ENCODE assay signal across 17 mouse cellular contexts in genomic region chr15:33759496-33759895, GRCm38 (mm10).
DNase-seq lines count a peak whose midpoint lies in the region; ATAC-seq and TF ChIP-seq lines count a peak whose summit lies in the region.
"Had no signal": no experiment of that assay in that cellular context is flagged by ENCODE, and none has a peak within 500 bp of the region (broad histone marks: within the 10 kb centered on the region; RNA-seq: fewer than 3 reads in every experiment).

No protein-coding gene starts in this region.

- H3K4me1 ChIP-seq in limb, embryonic 14.5 days (ENCODE audit: control insufficient read depth, insufficient read depth, low read length): no peaks in the 10 kb centered on the region
- H3K4me1 ChIP-seq in limb, embryonic 10.5 days: no peaks in the 10 kb centered on the region
- H3K4me1 ChIP-seq: forebrain, embryonic 10.5 days; limb, embryonic 12.5 days; lung, embryonic 15.5 days; midbrain, embryonic 13.5 days; neural tube, embryonic 12.5 days had no signal

- H3K4me3 ChIP-seq in limb, embryonic 14.5 days (replicated peaks; ENCODE audit: low read length): no peak overlapping the region
- no peak overlapping the region for H3K4me3 ChIP-seq in limb, embryonic 10.5 days
- no peak overlapping the region for H3K4me3 ChIP-seq in layer of hippocampus, adult 2 months
- H3K4me3 ChIP-seq: forebrain, embryonic 10.5 days; heart, embryonic 13.5 days; limb, embryonic 12.5 days; lung, embryonic 15.5 days; midbrain, embryonic 13.5 days; neural tube, embryonic 12.5 days had no signal

- no peak overlapping the region for H3K27ac ChIP-seq in limb, embryonic 14.5 days (replicated peaks; ENCODE audit: low read depth, low read length)
- no peak overlapping the region for H3K27ac ChIP-seq in limb, embryonic 10.5 days
- H3K27ac ChIP-seq in layer of hippocampus, adult 2 months: no peak overlapping the region
- H3K27ac ChIP-seq: forebrain, embryonic 10.5 days; heart, embryonic 13.5 days; limb, embryonic 12.5 days; lung, embryonic 15.5 days; midbrain, embryonic 13.5 days; neural tube, embryonic 12.5 days had no signal

- TF ChIP-seq POLR2A in limb, embryonic 14.5 days (IDR thresholded peaks at IDR 0.05; ENCODE audit: borderline replicate concordance, extremely low read depth, insufficient read depth, insufficient read length): no peak

- no peak for TF ChIP-seq CTCF in layer of hippocampus, adult 2 months (conservative IDR thresholded peaks at IDR 0.05)

- peak; percentile 28 for DNase-seq in limb, embryonic 14.5 days (ENCODE audit: low spot score)
- DNase-seq in limb, embryonic 10.5 days (ENCODE audit: low spot score): no peak
- peak; percentile 81 for DNase-seq in adipocyte (ENCODE audit: low spot score)
- peak; percentile 2 for DNase-seq in gastrocnemius, postnatal 10 days
- DNase-seq in lung, postnatal 10 days: peak; percentile 2
- no peak for DNase-seq in layer of hippocampus, adult 2 months (ENCODE audit: low spot score in 2 of 2)
- DNase-seq in spleen, postnatal 36 days (ENCODE audit: low spot score in 2 of 2): no peak
- no peak for DNase-seq in layer of hippocampus, adult 18-20 months (ENCODE audit: low spot score in 2 of 2)
- DNase-seq: cerebellum, adult 18-20 months; thymus, adult 18-20 months had no signal

- no peak overlapping the region for H3K9ac ChIP-seq in limb, embryonic 14.5 days (ENCODE audit: low read depth, low read length, severe bottlenecking)
- H3K9ac ChIP-seq: heart, embryonic 13.5 days; limb, embryonic 12.5 days; lung, embryonic 15.5 days; midbrain, embryonic 13.5 days; neural tube, embryonic 12.5 days had no signal

- H3K36me3 ChIP-seq in limb, embryonic 14.5 days (ENCODE audit: control insufficient read depth, insufficient read depth, low read length): no peaks in the 10 kb centered on the region
- no peaks in the 10 kb centered on the region for H3K36me3 ChIP-seq in limb, embryonic 10.5 days
- H3K36me3 ChIP-seq: forebrain, embryonic 10.5 days; heart, embryonic 13.5 days; limb, embryonic 12.5 days; lung, embryonic 15.5 days; midbrain, embryonic 13.5 days; neural tube, embryonic 12.5 days had no signal

- 60% methylated on average over 6 of the region's 6 CpGs for WGBS in limb, embryonic 14.5 days
- 76% methylated on average over 6 of the region's 6 CpGs for WGBS in limb, embryonic 10.5 days

- no peak for ATAC-seq in limb, embryonic 14.5 days (ENCODE audit: low FRiP score, low read depth)
- ATAC-seq: hindbrain, embryonic 16.5 days; midbrain, embryonic 13.5 days had no signal

- no peaks in the 10 kb centered on the region for H3K9me3 ChIP-seq in limb, embryonic 14.5 days (ENCODE audit: control insufficient read depth, low read length)
- H3K9me3 ChIP-seq in limb, embryonic 10.5 days (replicated peaks): no peaks in the 10 kb centered on the region
- H3K9me3 ChIP-seq: forebrain, embryonic 10.5 days; heart, embryonic 13.5 days; limb, embryonic 12.5 days; lung, embryonic 15.5 days; midbrain, embryonic 13.5 days; neural tube, embryonic 12.5 days had no signal

- no peak overlapping the region for H3K4me2 ChIP-seq in limb, embryonic 14.5 days (replicated peaks; ENCODE audit: low read depth, low read length, severe bottlenecking)
- H3K4me2 ChIP-seq: heart, embryonic 13.5 days; limb, embryonic 12.5 days; lung, embryonic 15.5 days; midbrain, embryonic 13.5 days; neural tube, embryonic 12.5 days had no signal

- H3K27me3 ChIP-seq in limb, embryonic 14.5 days (ENCODE audit: control insufficient read depth, insufficient read depth, low read length): no peaks in the 10 kb centered on the region
- no peaks in the 10 kb centered on the region for H3K27me3 ChIP-seq in limb, embryonic 10.5 days (ENCODE audit: low read depth, poor library complexity, severe bottlenecking)
- H3K27me3 ChIP-seq: heart, embryonic 13.5 days; limb, embryonic 12.5 days; lung, embryonic 15.5 days; midbrain, embryonic 13.5 days; neural tube, embryonic 12.5 days had no signal

Comparison
In these comparisons a context has a peak if more than half of its experiments do, and no peak if none do; other contexts are left out.
1. DNase-seq: peak in limb, embryonic 14.5 days (single experiment), adipocyte (single experiment), gastrocnemius, postnatal 10 days (single experiment) and lung, postnatal 10 days (single experiment); none in limb, embryonic 10.5 days (single experiment), layer of hippocampus, adult 2 months (0 of 2), spleen, postnatal 36 days (0 of 2) and layer of hippocampus, adult 18-20 months (0 of 2).